Mouse (Mus musculus) lung, adult 2 months (tissue): ENCODE data around the gene Adgre1.

Experiments
- CTCF ChIP-seq: fragments of 200-500 bp; IDR thresholded peaks from 2 replicates; pipeline ENCODE4 v1.5.1; 2011; ENCODE audit warnings: mild to moderate bottlenecking, low read length, control low read depth; ENCODE audit not compliant: insufficient read depth
- POLR2A ChIP-seq: fragments of 200-500 bp; IDR thresholded peaks from 2 replicates; pipeline ENCODE4 v1.6.1; 2011; ENCODE audit warnings: low read depth, mild to moderate bottlenecking, control low read depth, low read length, borderline replicate concordance; ENCODE audit errors: extremely low read depth

DNA sequence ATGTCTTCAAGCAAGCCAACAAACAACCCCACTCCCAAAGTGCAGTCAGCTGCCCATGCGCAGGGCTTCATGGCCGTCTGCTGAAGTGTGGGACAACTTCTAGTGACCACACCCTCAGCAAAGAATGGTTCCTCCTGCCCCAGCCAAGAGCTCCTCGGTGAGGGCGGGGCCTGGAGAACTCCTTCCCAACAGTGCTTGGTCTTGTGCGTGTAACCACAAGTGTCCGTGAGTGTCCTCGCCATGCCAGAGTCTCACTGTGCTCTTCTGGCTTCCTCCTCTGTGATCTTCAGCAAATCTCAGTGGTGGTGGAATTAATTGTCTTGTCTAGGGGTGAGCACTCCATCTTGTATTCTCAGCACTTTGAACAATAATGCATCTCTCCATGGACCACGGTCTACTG lies 27.5 kb upstream of the Adgre1 start:
- no peak for TF ChIP-seq POLR2A
- no peak for TF ChIP-seq CTCF
